Mouse (Mus musculus) heart, embryonic 16.5 days (tissue): Measurements from ENCODE around the gene Trpv1. TPM values are rescaled to one million over a fixed set of nuclear protein-coding genes. Genes with fewer than 3 reads are reported as not detected.

Experiments
- ATAC-seq: fragments of 200-750 bp; cut with Nextera tagmentation; replicated peaks from 2 replicates; pipeline ENCODE4 v1.8.0; 2017; ENCODE audit warnings: moderate number of reproducible peaks; ENCODE audit not compliant: insufficient read depth, low FRiP score; ENCODE audit errors: extremely low read depth
- H3K27ac ChIP-seq: fragments of 300-500 bp; sonication (generic); 2 replicates; pipeline ENCODE4 v1.5.1; 2014; ENCODE audit warnings: mild to moderate bottlenecking, low read length, control low read depth, moderate library complexity
- H3K27me3 ChIP-seq: fragments of 300-500 bp; sonication (generic); 2 replicates; pipeline ENCODE4 v1.6.1; 2014; ENCODE audit warnings: low read length, mixed read lengths; ENCODE audit not compliant: control insufficient read depth, insufficient read depth
- H3K36me3 ChIP-seq: fragments of 300-500 bp; sonication (generic); 2 replicates; pipeline ENCODE4 v1.6.1; 2014; ENCODE audit not compliant: control insufficient read depth, insufficient read depth
- H3K4me1 ChIP-seq: fragments of 300-500 bp; sonication (generic); 2 replicates; pipeline ENCODE4 v1.6.1; 2014; ENCODE audit warnings: low read length, mixed read lengths; ENCODE audit not compliant: control insufficient read depth, insufficient read depth
- H3K4me2 ChIP-seq: fragments of 300-500 bp; sonication (generic); 2 replicates; pipeline ENCODE4 v1.6.1; 2014; ENCODE audit warnings: low read depth, mild to moderate bottlenecking, control low read depth, low read length
- H3K4me3 ChIP-seq: fragments of 300-500 bp; sonication (generic); 2 replicates; pipeline ENCODE4 v1.5.1; 2014; ENCODE audit warnings: mild to moderate bottlenecking, control low read depth, low read length
- H3K9ac ChIP-seq: fragments of 300-500 bp; sonication (generic); 2 replicates; pipeline ENCODE4 v1.6.1; 2014; ENCODE audit warnings: low read length, control low read depth
- H3K9me3 ChIP-seq: fragments of 300-500 bp; sonication (generic); replicated peaks from 2 replicates; pipeline ENCODE4 v1.6.1; 2016; ENCODE audit warnings: low read length; ENCODE audit not compliant: control insufficient read depth
- whole genome bisulfite sequencing: fragments of 180-500 bp; shearing (Covaris S2); extraction: QIAGEN DNeasy Blood & Tissue Kit; methylation state at CpG from one replicate; pipeline ENCODE4 v1.1.7; 2014; 5-methylcytosine and 5-hydroxymethylcytosine counted together
- polyA plus RNA-seq: library from polyadenylated mRNA; unstranded; fragments of >200 nt; fragmentation: Nextera tagmentation; extraction: Ambion mirVana; gene quantifications from 2 replicates; pipeline ENCODE4 v1.2.1, GENCODE M21; 2015

Gene Trpv1
- polyA plus RNA-seq, 1 experiment from 2014 or later = 0.08 TPM

DNA sequence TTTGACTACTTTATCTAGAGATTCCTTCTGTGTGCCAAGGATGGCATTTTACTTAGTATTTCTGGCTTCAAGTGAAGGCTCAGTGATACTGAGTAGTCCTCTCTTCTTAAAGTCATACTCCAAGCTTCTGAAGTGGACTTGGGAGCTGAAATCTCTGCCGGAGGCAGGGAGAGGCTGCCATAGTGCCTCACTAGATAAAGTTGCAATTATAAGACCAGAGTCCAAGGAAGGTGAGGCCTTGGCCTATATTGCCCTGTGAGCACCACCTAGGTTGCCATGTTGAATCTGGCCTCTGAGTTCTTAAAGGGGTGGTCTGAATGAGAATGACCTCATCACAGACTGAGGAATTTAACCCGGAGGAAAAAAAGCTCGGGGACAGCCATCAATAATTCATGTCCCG, 8.7 kb downstream of the Trpv1 start:
- ATAC-seq = no peak
- Histone ChIP-seq H3K27ac (no peak overlapping the region), H3K4me2 (no peak overlapping the region)

DNA sequence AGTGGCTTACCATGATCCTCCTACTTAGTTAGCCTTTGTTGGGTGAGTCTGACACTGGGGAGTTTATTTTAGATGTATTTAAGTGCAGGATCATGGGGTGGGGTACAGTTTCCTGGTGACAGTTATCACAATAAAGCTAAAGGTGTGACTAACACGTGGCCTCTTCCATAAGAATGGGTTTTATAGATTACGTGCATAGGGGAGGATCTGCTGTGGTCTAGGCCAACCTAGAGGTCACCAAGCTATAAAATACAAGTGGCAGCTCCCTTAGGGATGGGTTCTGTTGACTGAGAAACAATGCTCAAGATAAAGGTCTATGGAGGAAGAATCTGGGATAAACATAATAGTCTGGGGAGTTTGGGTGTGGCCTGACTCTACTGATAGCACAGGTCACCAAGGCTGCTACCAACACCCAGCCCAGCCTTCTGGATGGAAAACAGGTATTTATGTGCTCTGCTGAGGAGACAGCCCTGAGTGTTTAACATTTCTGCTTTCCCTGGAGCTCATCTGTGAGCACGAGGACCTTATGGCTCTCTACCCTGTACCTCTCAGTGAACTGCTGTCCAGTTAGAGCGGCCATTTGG, 23.4 kb downstream of the Trpv1 start:
- Histone ChIP-seq H3K9me3 (peaks cover 2% of the 10 kb centered on the region; the same call in 1 of the 2 replicates), H3K4me3 (no peak overlapping the region), H3K4me1 (no peaks in the 10 kb centered on the region), H3K36me3 (no peaks in the 10 kb centered on the region), H3K9ac (no peak overlapping the region), H3K27ac (no peak overlapping the region), H3K27me3 (no peaks in the 10 kb centered on the region), H3K4me2 (no peak overlapping the region)
- no peak for ATAC-seq
- 65% methylated on average over 4 of the region's 4 CpGs for WGBS

More for the DNA sequence above, 8.7 kb downstream of the Trpv1 start:
- H3K9ac ChIP-seq = no peak overlapping the region
- no peaks in the 10 kb centered on the region for H3K4me1 ChIP-seq
- H3K36me3 ChIP-seq = no peaks in the 10 kb centered on the region
- H3K27me3 ChIP-seq = no peaks in the 10 kb centered on the region
- no peaks in the 10 kb centered on the region for H3K9me3 ChIP-seq
- WGBS = 82% methylated on average over 4 of the region's 4 CpGs
- H3K4me3 ChIP-seq = no peak overlapping the region

DNA sequence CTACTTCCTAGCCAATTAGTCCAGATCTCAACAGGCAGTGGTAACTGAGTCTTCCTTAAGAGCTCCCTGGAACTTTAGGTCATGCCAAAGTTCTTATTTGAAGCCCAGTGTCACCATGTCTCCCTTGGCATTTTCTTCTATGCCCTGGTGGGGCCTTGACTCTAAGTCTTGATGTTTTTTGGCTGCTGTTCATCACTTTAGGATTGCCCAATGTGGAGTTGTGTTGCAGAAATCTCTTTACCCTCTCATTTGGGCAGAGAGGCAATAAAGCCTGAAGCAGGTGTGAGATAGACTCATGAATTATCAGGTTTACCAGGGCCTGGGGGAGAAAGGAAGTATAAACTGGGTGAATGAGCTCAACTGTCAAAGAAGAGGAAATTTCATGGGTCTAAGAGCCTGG, 24.6 kb downstream of the Trpv1 start:
- no peaks in the 10 kb centered on the region for H3K36me3 ChIP-seq
- no peaks in the 10 kb centered on the region for H3K4me1 ChIP-seq
- H3K4me2 ChIP-seq = no peak overlapping the region
- no peak overlapping the region for H3K9ac ChIP-seq
- peaks cover 2% of the 10 kb centered on the region; the same call in 1 of the 2 replicates for H3K9me3 ChIP-seq
- H3K4me3 ChIP-seq = no peak overlapping the region
- no peak for ATAC-seq
- no peaks in the 10 kb centered on the region for H3K27me3 ChIP-seq
- H3K27ac ChIP-seq = no peak overlapping the region

DNA sequence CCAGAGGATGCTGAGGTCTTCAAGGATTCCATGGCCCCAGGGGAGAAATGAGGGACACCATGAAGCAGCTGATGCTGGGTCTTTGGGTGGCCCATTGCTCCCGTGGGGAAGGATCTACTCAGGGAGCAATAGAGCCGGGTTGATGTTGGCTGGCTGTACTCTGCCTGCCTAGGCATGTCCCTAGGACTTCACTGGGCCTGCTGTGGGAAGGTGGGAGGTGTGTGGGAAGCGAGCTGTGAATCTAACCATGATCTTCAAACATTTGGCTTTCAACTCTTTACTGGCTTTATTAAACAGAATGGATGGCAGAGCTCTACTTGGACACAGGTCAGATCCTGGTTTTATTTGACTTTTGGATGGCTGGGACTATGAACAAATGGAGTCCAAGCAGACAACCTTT, 26.4 kb downstream of the Trpv1 start:
- Histone ChIP-seq H3K27me3 (no peaks in the 10 kb centered on the region), H3K9me3 (peaks cover 2% of the 10 kb centered on the region; the same call in 1 of the 2 replicates), H3K4me3 (no peak overlapping the region), H3K9ac (no peak overlapping the region), H3K4me1 (no peaks in the 10 kb centered on the region), H3K27ac (no peak overlapping the region), H3K4me2 (no peak overlapping the region), H3K36me3 (no peaks in the 10 kb centered on the region)
- WGBS = 63% methylated on average over 3 of the region's 3 CpGs
- no peak for ATAC-seq

DNA sequence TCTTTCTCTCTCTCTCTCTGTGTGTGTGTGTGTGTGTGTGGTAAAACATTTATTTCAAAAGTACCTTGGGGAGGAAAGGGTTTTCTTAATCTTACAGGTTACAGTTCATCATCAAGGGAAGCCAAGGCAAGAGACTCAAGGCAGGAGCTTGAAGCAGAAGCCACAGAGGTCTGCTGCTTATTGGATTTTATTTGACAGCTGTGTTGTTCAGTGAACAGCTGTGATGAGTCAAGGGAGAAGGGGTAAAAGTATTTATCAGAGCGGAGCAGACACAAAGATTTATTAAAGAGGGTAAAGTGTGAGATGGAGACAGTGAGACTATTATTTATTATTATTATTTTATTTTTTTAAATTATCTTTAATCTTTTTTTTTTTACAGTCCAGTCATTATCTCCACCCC, 27.3 kb downstream of the Trpv1 start:
- Histone ChIP-seq H3K4me1 (no peaks in the 10 kb centered on the region), H3K9me3 (peaks cover 2% of the 10 kb centered on the region; the same call in 1 of the 2 replicates), H3K4me3 (no peak overlapping the region), H3K27ac (no peak overlapping the region), H3K4me2 (no peak overlapping the region), H3K27me3 (no peaks in the 10 kb centered on the region), H3K36me3 (no peaks in the 10 kb centered on the region), H3K9ac (no peak overlapping the region)
- 65% methylated on average over 1 of the region's 1 CpGs for WGBS
- no peak for ATAC-seq

DNA sequence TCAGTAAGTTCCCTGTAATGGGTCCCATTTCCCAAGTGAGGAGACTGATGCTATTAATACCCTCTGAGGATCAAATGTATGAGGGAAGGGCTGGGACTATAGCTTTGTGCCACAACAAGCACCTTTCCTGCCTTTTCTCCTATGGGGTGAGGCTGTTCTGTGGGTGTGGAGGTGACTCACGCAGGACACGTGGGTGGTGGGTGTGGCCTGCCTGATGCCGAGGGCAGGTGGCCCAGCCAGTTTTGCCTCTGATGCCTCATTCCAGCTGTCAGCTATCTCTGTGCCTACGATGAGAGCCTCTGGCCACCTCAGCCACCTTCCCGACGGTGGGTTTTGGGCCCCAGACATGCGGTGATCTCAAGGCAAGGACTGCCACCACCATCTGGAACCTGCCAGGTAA, 33.2 kb downstream of the Trpv1 start, which contains the start of gene Trpv3:
Trpv3 (plus strand) TSS at position 122 of the 400 bp plus-strand sequence.
- Histone ChIP-seq H3K4me2 (no peak within 1 kb of the TSS), H3K9ac (no peak within 1 kb of the TSS), H3K36me3 (no peaks in the 10 kb centered on the region), H3K4me3 (no peak within 1 kb of the TSS), H3K9me3 (no peaks in the 10 kb centered on the region), H3K27ac (no peak within 1 kb of the TSS), H3K27me3 (no peaks in the 10 kb centered on the region; the same call in 1 of the 2 replicates), H3K4me1 (no peaks in the 10 kb centered on the region)
- no peak for ATAC-seq
- 72% methylated on average over 7 of the region's 7 CpGs for WGBS

DNA sequence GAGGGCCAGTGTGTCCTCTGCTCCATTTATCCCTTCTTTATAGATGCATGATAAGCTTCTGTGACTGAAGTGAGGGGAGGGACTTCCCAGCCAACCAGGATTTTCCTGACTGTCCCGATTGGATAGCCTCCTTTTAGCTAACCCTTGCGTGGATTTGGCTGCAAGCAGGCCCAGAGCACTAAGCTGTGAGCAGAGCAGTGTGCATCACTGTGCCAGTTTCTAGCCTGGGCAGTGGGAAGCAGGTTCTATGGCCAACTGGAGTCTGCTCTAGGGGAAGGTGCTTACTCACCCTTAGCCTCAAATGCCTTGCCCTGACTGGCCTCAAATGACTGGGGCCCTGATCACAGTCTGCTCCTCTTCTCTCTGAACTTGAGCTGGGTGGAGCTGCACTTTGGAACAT, 40.7 kb downstream of the Trpv1 start:
- Histone ChIP-seq H3K4me1 (no peaks in the 10 kb centered on the region), H3K4me3 (no peak overlapping the region), H3K9ac (no peak overlapping the region), H3K9me3 (no peaks in the 10 kb centered on the region), H3K4me2 (no peak overlapping the region), H3K27ac (no peak overlapping the region), H3K27me3 (no peaks in the 10 kb centered on the region), H3K36me3 (no peaks in the 10 kb centered on the region)
- WGBS = 40% methylated on average over 2 of the region's 2 CpGs
- no peak for ATAC-seq

DNA sequence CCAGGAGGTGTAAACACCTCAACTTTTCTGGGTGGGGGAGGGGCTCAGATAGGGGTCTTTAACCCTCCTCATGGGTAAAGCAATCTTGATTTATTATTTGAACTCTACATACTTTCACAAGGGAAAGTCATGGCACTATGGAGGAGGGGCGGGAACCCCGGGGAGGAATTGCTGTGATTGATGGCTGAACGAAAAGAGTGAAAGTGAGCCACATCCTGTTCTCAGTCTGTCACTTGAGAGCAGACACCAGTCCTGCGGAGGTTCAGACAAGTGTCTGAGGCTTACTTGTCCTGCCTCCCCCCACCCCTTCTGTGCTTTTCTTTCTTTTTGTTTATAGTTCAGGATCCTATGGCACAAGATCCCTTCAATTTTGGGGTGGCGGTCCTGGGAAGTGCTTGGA, 46.6 kb downstream of the Trpv1 start:
- WGBS = 33% methylated on average over 5 of the region's 5 CpGs
- Histone ChIP-seq H3K27me3 (no peaks in the 10 kb centered on the region), H3K4me1 (no peaks in the 10 kb centered on the region; the same call in 1 of the 2 replicates), H3K27ac (no peak overlapping the region), H3K9ac (no peak overlapping the region), H3K9me3 (no peaks in the 10 kb centered on the region), H3K36me3 (no peaks in the 10 kb centered on the region), H3K4me2 (no peak overlapping the region), H3K4me3 (no peak overlapping the region)
- ATAC-seq = no peak

DNA sequence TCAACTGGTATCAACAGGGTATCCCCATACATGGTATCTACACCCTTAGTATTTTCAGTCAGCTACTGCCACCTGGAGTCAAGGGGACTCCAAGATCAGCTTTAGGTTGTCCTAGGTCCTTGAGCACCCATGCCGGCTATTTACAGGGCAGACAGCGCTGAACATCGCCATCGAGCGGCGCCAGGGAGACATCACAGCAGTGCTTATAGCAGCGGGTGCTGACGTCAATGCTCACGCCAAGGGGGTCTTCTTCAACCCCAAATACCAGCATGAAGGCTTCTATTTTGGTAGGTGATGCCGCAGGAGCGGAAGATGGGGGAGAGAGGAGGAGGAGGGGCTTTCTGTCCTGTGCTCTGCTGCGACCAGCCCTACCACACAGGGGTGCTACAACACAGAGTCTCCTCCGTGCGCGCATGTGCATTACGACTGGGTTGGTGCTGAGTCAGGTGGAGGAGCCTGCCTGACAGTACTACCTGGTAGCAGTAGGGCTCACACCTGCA, 47.5 kb downstream of the Trpv1 start:
- peak overlapping the region; percentile 31; the same call in 1 of the 2 replicates for H3K9ac ChIP-seq
- no peak overlapping the region for H3K27ac ChIP-seq

More for the DNA sequence above, 47.5 kb downstream of the Trpv1 start:
- no peaks in the 10 kb centered on the region for H3K9me3 ChIP-seq
- H3K4me2 ChIP-seq = peak overlapping the region; percentile 63
- ATAC-seq = peak; percentile 59
- no peaks in the 10 kb centered on the region for H3K36me3 ChIP-seq
- 3% methylated on average over 16 of the region's 16 CpGs for WGBS
- H3K4me3 ChIP-seq = peak overlapping the region; percentile 39
- H3K27me3 ChIP-seq = no peaks in the 10 kb centered on the region
- no peaks in the 10 kb centered on the region; the same call in 1 of the 2 replicates for H3K4me1 ChIP-seq
